Mouse (Mus musculus): ENCODE results near the gene Dvl3. TPM values are rescaled to one million over a fixed set of nuclear protein-coding genes. Genes with fewer than 3 reads are reported as not detected.

The Dvl3 gene
- polyA plus RNA-seq, 1 experiment from 2014 or later = 51.1 TPM

DNA sequence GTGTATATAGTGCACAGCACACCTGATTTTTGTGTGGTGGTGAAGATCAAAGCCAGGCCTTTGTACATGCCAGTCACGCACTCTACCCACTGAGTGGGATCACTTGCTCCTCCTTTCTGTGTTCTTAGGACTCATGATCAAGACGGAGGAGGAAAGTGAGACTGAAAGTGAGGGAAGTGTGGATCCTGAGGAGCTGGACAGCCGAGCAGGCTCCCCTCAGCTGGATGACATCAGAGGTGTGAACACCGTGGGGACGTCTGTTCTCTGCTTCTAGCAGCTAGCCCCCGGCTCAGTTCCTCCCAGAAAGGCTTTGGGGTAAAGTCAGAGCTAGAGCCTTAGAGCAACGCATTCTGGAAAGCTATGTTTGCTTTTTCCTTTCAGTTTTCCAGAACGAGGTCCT, 10.8 kb upstream of the Dvl3 start:
- Histone ChIP-seq H3K9me3 (no peaks in the 10 kb centered on the region), H3K36me3 (peaks cover 100% of the 10 kb centered on the region), H3K4me1 (replicated peaks) (no peaks in the 10 kb centered on the region), H3K27ac (no peak overlapping the region), H3K27me3 (ENCODE audit: insufficient read depth, poor library complexity, severe bottlenecking) (no peaks in the 10 kb centered on the region), H3K4me3 (no peak overlapping the region)
- WGBS = 93% methylated on average over 8 of the region's 8 CpGs
- DNase-seq (ENCODE audit: low spot score) = no peak

DNA sequence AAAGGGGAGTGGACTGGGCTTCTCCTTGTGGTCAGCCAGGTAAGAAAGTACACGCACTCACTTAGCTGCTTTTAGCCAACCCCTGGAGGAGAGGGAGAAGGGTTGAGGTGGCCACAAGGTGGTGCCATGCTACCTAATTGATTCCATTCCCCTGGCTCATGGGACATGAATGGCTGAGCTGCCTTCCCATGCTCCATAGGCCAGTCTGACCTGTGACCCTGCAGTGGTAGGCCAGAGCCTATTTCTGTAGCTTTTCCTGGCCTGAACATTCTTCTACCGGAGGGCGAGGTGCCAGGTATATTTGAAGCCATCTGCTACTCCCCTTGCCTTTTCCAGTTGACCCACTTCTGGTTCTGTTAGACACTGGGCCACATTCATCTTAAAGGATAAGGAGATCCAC, 7.4 kb upstream of the Dvl3 start:
- peaks cover 74% of the 10 kb centered on the region for H3K36me3 ChIP-seq
- DNase-seq (ENCODE audit: low spot score) = peak; percentile 40
- no peaks in the 10 kb centered on the region for H3K9me3 ChIP-seq
- no peak overlapping the region for H3K27ac ChIP-seq
- H3K27me3 ChIP-seq (ENCODE audit: insufficient read depth, poor library complexity, severe bottlenecking) = no peaks in the 10 kb centered on the region
- H3K4me1 ChIP-seq (replicated peaks) = no peaks in the 10 kb centered on the region
- 78% methylated on average over 3 of the region's 3 CpGs for WGBS
- no peak overlapping the region for H3K4me3 ChIP-seq

DNA sequence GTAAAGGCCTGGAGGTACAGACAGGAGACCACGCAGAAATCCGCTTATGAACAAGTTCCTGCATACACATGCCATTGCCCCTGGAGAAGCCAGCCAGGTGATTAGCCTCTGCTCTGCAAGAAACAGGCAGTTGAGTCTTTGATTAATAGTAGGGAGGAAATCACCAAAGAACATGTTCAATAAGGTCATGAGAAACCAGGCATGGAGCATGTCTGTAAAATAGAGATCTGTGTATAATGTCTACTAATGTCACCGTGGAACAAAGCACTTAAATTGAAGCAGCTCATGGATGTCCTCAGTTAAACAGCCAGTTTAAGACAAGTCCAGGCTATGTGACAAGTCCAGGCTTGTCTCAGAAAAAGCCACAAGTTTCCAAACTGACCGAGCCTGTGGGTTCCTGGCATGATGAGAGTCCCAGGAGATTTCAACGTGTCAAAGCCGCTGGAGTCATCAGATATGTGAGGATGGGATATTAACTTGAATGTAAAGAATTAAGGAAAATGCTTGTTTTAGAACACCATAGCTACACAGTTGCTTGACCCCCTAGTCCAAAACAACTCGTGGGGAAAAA, 5.4 kb upstream of the Dvl3 start:
- WGBS = 90% methylated on average over 7 of the region's 7 CpGs
- Histone ChIP-seq H3K27me3 (ENCODE audit: insufficient read depth, poor library complexity, severe bottlenecking) (no peaks in the 10 kb centered on the region), H3K9me3 (no peaks in the 10 kb centered on the region), H3K4me3 (no peak overlapping the region), H3K4me1 (replicated peaks) (peaks cover 5% of the 10 kb centered on the region), H3K36me3 (peaks cover 54% of the 10 kb centered on the region), H3K27ac (no peak overlapping the region)
- DNase-seq (ENCODE audit: low spot score) = no peak

DNA sequence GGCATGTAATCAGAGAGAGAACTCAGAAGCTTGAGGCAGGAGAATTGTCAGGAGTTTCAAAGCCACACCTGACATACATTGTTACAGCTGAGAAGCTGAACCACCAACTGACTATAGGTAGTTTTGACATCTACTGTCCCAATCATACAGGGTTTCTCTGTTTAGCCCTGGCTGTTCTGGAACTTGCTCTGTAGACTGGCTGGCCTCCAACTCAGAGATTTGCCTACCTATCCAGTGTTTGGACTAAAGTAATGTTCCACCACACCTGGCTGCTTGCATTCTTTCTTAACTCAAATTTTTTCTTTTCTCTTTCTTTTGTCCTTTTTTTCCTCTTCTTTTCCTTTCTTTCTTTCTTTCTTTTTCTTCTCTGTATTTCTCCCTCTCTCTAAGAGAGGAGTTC, 750 bp upstream of the Dvl3 start:
- peak overlapping the region; percentile 97 for H3K4me3 ChIP-seq

DNA sequence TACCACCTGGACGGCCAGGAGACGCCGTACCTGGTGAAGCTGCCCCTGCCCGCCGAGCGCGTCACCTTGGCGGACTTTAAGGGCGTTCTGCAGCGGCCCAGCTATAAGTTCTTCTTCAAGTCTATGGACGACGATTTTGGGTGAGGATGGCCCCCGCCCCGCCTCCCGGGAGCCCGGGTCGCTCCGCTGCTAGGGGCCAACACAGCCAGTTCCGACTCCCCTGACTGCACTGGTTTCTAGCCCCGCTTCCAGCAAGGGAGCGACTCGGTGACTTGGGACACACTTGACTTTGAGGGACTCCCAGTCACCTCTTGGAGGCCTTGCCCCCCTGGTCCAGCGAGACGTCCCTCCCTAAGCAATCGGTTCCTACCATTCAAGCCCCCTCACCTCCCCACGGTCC, 434 bp downstream of the Dvl3 start:
- no peaks in the 10 kb centered on the region for H3K9me3 ChIP-seq
- H3K27me3 ChIP-seq (ENCODE audit: insufficient read depth, poor library complexity, severe bottlenecking) = no peaks in the 10 kb centered on the region
- peaks cover 32% of the 10 kb centered on the region for H3K36me3 ChIP-seq
- H3K27ac ChIP-seq = peak overlapping the region; percentile 98
- peaks cover 31% of the 10 kb centered on the region for H3K4me1 ChIP-seq (replicated peaks)
- peak overlapping the region; percentile 97 for H3K4me3 ChIP-seq
- WGBS = 0% methylated on average over 26 of the region's 26 CpGs
- DNase-seq (ENCODE audit: low spot score) = no peak

More for the DNA sequence above, 750 bp upstream of the Dvl3 start:
- no peaks in the 10 kb centered on the region for H3K9me3 ChIP-seq
- no peaks in the 10 kb centered on the region for H3K27me3 ChIP-seq (ENCODE audit: insufficient read depth, poor library complexity, severe bottlenecking)
- DNase-seq (ENCODE audit: low spot score) = no peak
- peaks cover 27% of the 10 kb centered on the region for H3K36me3 ChIP-seq
- peak overlapping the region; percentile 98 for H3K27ac ChIP-seq
- peaks cover 31% of the 10 kb centered on the region for H3K4me1 ChIP-seq (replicated peaks)

DNA sequence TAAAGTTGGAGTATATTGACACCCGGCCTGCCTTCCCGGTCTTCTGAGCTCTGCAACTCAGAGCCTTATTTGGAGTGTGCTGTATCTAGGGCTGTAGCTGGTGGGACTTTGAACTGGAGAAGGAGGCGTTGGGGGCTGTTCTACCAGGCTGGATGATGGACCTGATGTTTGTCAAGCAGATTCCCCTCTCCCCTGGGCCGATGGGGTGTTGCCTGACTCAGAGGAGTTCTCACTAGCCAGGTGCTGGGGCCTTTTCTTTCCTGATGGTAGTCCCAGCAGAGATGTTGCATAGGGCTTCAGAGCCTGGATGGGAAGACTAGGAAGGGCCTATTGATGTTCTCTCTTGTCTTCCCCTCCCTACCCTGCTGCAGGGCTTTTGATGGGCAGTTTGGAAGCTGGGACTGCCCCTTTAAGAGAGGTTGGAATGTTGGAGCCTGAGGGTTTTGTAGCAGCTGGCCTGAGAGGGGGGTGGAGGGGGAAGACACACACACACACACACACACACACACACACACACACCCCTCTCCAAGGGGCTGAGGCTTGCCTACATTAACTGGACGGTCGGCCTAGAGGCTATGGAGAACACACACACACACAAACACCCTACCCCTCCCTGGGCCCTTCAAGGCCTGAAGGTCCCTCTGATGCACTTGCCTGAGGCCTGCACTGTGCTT, 1.1 kb downstream of the Dvl3 start:
- 2% methylated on average over 6 of the region's 6 CpGs for WGBS
- H3K4me1 ChIP-seq (replicated peaks) = peaks cover 31% of the 10 kb centered on the region

DNA sequence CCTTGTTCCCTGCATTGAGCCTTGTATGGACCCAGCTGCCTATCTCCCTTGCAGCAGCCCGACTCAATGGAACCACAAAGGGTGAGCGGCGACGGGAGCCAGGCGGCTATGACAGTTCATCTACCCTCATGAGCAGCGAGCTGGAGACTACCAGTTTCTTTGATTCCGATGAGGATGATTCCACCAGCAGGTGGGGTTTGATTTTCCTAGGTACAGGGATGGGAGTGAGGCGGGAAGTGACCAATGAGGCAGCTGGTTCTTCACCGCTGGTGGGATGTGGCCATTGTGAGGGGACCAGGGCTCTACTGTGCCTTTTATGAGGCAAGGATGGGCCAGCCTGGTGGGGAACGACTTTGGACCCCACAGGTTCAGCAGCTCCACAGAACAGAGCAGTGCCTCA, 7.1 kb downstream of the Dvl3 start:
- WGBS = 80% methylated on average over 10 of the region's 10 CpGs
- Histone ChIP-seq H3K9me3 (no peaks in the 10 kb centered on the region), H3K4me1 (replicated peaks) (peaks cover 10% of the 10 kb centered on the region), H3K36me3 (peaks cover 97% of the 10 kb centered on the region), H3K27ac (no peak overlapping the region), H3K4me3 (no peak overlapping the region), H3K27me3 (ENCODE audit: insufficient read depth, poor library complexity, severe bottlenecking) (no peaks in the 10 kb centered on the region)
- DNase-seq (ENCODE audit: low spot score) = no peak

More for the DNA sequence above, 1.1 kb downstream of the Dvl3 start:
- peak overlapping the region; percentile 98 for H3K27ac ChIP-seq
- no peaks in the 10 kb centered on the region for H3K27me3 ChIP-seq (ENCODE audit: insufficient read depth, poor library complexity, severe bottlenecking)
- H3K9me3 ChIP-seq = no peaks in the 10 kb centered on the region
- peaks cover 37% of the 10 kb centered on the region for H3K36me3 ChIP-seq
- H3K4me3 ChIP-seq = peak overlapping the region; percentile 97
- DNase-seq (ENCODE audit: low spot score) = peak; percentile 77

DNA sequence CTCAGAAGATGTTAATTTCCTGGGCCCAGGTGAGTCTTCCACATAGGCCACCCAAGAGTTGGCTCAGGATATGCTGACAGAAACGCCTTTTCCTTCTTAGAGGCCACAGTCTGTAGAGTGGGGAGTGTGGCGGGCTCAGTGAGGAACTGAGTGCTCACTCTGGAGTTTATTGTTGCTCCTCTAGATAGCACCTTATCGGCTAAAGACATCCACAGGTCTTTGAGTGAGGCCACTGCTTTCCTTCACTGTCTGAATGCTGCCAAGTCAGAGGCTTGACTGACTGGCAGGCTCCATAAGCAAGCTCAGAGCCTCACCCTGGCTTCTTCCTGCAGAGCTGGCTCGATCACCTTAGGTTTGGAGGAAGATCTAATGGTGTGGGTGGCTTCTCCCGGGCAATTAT, 12.0 kb downstream of the Dvl3 start:
- H3K9me3 ChIP-seq = no peaks in the 10 kb centered on the region
- H3K4me1 ChIP-seq (replicated peaks) = no peaks in the 10 kb centered on the region
- no peak overlapping the region for H3K4me3 ChIP-seq
- H3K27ac ChIP-seq = no peak overlapping the region
- H3K27me3 ChIP-seq (ENCODE audit: insufficient read depth, poor library complexity, severe bottlenecking) = no peaks in the 10 kb centered on the region
- 91% methylated on average over 5 of the region's 5 CpGs for WGBS
- H3K36me3 ChIP-seq = peaks cover 99% of the 10 kb centered on the region
- no peak for DNase-seq (ENCODE audit: low spot score)

DNA sequence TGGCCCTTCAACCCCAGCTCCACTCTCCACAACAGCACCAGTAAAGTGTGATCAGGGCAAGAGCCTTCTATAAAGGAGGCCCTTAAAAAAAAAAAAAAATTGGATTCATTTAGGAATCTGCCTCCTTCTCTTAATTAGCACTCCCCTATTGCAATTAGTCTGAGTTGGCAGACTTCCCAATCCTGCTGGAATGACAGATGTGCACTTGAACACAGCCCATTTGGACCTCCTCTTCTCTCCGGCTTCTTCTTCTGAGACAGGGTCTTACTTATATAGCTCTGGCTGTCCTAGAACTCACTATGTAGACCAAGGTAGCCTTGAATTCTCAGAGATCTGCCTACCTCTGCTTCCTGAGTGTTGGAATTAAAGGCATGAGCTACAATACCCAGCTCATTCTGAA, 12.6 kb downstream of the Dvl3 start:
- DNase-seq (ENCODE audit: low spot score) = no peak
- H3K27ac ChIP-seq = no peak overlapping the region
- peaks cover 93% of the 10 kb centered on the region for H3K36me3 ChIP-seq
- no peak overlapping the region for H3K4me3 ChIP-seq
- H3K27me3 ChIP-seq (ENCODE audit: insufficient read depth, poor library complexity, severe bottlenecking) = no peaks in the 10 kb centered on the region
- no peaks in the 10 kb centered on the region for H3K4me1 ChIP-seq (replicated peaks)
- WGBS = 94% methylated on average over 1 of the region's 1 CpGs
- no peaks in the 10 kb centered on the region for H3K9me3 ChIP-seq

DNA sequence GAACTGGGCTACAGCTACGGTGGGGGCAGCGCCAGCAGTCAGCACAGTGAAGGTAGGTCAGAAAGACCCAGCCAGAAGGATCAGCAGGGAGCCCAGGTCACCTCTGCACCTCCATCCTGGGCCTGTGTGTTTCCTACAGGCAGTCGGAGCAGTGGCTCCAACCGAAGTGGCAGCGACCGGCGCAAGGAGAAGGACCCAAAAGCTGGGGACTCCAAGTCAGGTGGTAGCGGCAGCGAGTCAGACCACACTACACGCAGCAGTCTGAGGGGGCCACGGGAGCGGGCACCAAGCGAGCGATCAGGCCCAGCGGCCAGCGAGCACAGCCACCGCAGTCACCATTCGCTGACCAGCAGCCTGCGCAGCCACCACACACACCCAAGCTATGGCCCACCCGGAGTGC, 14.2 kb downstream of the Dvl3 start:
- DNase-seq (ENCODE audit: low spot score) = no peak
- peaks cover 78% of the 10 kb centered on the region for H3K36me3 ChIP-seq
- WGBS = 95% methylated on average over 20 of the region's 20 CpGs
- peaks cover 5% of the 10 kb centered on the region for H3K4me1 ChIP-seq (replicated peaks)
- H3K4me3 ChIP-seq = no peak overlapping the region
- no peaks in the 10 kb centered on the region for H3K9me3 ChIP-seq
- H3K27ac ChIP-seq = no peak overlapping the region
- no peaks in the 10 kb centered on the region for H3K27me3 ChIP-seq (ENCODE audit: insufficient read depth, poor library complexity, severe bottlenecking)

DNA sequence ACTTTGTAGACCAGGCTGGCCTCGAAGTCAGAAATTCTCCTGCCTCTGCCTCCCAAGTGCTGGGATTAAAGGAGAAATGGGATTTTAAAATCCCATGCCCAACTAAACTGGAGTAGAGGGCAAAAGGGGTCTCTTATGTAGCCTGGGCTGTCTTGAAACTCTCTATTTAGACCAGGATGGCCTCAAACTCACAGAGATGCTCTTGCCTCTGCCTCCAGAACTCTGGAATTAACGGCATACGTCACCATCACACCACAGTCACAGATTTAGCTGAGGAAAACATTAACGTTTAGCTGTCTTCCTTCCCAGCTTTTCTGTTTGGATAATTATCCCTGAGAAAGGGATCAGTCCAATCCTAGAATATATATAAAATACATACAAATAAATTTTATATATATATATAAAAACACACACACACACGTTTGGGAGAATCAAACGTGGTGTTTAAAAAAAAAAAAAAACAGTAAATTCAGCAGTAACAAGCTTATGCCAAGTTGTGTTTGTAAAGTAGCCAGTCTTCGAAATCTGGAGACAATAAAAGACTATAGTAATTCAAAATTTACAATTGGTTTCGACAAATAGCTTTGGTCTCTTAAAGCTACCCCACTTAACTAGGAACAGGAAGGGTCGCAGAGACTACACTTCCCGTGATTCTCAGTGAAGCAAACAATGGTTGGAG, 18.0 kb downstream of the Dvl3 start:
- Histone ChIP-seq H3K27ac (no peak overlapping the region), H3K4me1 (replicated peaks) (peaks cover 31% of the 10 kb centered on the region), H3K27me3 (ENCODE audit: insufficient read depth, poor library complexity, severe bottlenecking) (no peaks in the 10 kb centered on the region), H3K36me3 (peaks cover 68% of the 10 kb centered on the region), H3K4me3 (peak overlapping the region; percentile 79), H3K9me3 (no peaks in the 10 kb centered on the region)
- 53% methylated on average over 10 of the region's 10 CpGs for WGBS
- no peak for DNase-seq (ENCODE audit: low spot score)

DNA sequence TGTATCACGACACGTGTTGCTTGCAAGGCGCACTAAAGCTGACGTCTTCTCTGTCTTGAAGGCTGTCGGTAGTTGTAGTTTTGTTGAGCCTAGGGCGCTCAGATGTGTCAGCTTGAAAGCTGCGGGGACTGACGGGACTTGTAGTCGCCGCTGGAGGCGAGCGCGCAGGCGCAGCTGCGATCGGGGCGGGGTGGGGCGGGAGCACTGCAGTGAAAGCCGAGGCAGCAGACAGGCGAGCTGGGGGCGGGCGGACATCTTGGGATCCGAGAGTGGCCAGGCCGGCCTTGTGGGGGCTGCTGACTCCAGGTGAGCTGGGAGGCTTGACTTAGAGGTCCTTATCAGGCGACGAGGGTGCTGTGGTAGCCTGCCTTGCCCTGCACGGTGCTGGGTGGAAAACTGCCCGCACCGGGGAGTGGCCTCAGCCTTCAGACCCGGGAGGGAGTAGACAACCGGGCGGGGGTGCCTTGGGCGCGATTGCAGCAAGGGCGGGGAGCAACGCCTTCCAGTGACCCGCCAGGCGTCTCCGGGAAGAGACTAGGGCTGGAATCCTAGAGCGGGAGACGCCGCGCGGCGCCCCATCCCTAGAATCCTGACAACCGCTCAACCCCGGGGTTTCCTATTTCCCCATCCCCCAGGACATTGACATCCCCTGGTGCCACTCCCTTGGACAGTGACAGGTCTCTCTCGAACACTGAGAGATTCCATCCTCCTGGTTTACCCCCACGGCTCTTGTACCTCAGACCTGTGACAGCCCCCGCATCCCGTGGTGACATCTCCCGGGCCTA, 18.7 kb downstream of the Dvl3 start, which contains the start of gene Ap2m1:
Ap2m1 (plus strand) TSS at position 183 of the 785 bp plus-strand sequence.
- Histone ChIP-seq H3K36me3 (peaks cover 68% of the 10 kb centered on the region), H3K9me3 (no peaks in the 10 kb centered on the region), H3K27me3 (ENCODE audit: insufficient read depth, poor library complexity, severe bottlenecking) (no peaks in the 10 kb centered on the region), H3K4me3 (peak within 1 kb of the TSS; percentile 79), H3K4me1 (replicated peaks) (peaks cover 31% of the 10 kb centered on the region), H3K27ac (peak within 1 kb of the TSS; percentile 97)
- WGBS = under 1% methylated on average over 52 of the region's 52 CpGs
- peak; percentile 97 for DNase-seq (ENCODE audit: low spot score)
